Mouse (Mus musculus) lung, postnatal 25 days (tissue): Measurements from ENCODE around the gene Tmem169.

ENCODE experiments used
- DNase-seq: peaks from one replicate; pipeline ENCODE4 v3.0.0; 2022; ENCODE audit warnings: low spot score

The Tmem169 gene

DNA sequence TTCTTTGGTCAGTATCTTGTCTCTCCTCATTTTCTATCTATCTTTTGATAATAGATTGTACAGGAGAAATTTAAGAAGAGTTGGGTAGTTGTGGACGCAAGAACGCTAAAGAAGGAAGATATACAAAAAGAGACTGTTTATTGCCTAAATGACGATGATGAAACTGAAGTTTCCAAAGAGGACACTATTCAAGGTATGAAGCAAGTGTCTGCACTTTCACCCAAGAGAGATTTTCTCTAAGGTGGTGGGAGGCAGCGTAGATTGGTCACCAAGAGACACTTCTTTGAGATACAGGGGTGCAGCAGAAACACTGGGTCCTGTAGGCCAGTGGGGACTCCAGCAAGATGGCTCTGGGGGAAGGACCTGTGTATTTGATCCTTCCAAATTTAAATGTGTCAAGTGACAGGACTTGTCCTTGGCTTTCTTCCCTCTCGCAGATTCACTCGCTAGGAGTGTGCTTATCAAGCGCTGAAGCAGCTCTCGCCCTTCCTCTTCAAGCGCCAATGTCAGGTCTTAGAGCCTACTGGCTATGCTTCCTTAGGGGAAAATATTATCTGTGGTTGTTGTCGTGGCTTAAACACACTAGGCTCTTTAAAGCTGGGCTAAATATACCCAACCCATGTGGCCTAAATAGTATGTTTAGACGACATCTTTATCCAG lies 42.1 kb downstream of the Tmem169 start:
- DNase-seq = peak; percentile 5

DNA sequence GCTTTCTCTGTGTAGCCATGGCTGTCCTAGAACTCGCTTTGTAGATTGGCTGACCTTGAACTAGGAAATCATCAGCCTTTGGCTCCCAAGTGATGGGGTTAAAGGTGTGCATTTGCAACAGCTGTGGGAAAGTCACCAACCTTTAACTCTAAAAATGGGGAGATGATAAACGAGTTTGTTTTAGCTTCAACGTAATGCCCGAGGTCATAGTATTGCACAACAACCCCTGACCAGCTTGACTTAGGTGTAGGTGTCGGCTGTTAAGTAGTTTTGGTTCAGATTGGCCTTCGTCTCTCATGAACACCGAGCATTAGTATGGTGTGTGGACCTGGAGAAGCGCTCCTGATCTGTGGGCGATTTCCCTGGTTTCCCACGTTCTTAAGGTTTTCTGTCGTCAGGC lies 50.6 kb downstream of the Tmem169 start:
- no peak for DNase-seq

DNA sequence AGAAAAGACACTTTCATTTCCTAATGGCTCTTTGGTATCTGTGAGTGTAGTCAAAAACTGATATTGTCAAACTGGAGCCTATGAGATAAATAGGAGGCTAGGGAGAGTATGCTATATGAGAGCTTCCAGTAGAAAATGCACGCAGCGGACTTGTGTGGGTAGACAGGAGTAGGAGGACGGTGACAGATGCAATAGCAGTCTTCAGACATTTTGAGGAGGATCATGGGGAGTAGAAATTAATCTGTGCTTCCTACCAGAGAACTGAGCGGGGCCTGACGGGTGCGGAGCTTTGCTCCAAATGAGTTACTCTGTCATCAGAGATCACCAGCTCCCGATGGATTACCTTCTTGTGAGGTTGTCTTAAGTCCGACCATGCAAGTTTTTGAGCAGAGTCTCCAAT lies 52.6 kb downstream of the Tmem169 start:
- DNase-seq = no peak

DNA sequence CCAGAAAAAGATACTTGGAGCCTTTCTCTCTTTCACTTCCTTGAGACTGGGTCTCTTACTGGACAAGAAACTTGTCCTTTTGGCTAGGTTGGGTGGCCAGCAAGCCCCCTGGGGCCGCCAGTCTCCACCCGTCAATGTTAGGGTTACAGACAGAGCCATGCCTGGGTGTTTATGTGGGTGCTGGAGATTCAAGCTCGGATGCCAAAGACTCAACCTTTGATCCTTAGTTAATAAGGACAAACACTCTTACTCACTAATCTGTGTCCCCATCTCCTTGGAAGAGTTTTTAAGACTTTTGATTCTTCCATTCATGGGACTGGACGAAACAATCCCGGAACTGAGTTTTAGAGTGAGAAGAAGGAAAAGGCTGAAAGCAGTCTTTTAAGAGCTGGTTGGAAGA lies 54.2 kb downstream of the Tmem169 start:
- no peak for DNase-seq

DNA sequence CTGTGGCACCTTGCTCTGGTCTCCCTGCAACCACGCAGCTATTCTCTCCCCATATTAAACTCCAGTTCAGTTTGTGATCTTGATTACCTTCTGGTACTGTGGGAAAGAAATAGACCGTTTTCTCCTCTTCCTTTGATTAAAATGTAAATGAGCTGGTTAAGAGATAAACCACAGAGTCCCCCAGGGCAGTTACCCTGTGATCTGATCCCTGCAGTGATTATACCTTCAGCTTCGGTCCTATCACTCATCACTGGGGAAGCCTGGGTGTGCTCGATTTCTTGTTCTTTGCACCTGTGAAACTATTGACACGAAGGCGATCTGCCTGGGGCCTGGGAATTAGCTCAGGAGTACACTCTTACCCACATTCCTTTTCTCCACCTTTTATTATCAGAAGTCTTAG lies 63.7 kb downstream of the Tmem169 start:
- DNase-seq = no peak
